Mouse (Mus musculus): ENCODE measurements at regions not wholly inside any gene's neighbourhood (a gene's known extent, or its start where the extent isn't known, plus 50 kb on each side); places are given as distances from the start of the nearest gene placed in this dataset.

DNA sequence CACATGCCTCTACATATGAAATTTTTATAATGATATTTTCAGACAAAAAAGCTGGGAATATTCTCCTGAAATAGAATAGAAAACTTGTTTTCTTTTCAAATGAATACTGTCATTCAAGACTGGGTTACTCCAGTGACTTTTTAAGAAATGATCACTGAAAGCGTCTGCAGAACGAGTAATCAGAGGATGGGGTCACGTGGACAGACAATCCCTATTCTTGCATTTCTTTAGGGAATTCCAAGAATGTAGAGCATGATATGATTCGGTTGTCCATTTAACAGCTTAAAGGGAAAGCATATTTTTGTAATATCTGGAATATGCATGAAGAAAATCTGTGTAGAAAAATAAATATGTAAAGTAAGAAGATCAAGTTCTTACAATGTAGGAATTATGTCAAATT is 65.6 kb downstream of the 4933402N22Rik start:
- no peak for ATAC-seq (replicated peaks; ENCODE audit: low FRiP score, low TSS enrichment, poor library complexity, severe bottlenecking)

DNA sequence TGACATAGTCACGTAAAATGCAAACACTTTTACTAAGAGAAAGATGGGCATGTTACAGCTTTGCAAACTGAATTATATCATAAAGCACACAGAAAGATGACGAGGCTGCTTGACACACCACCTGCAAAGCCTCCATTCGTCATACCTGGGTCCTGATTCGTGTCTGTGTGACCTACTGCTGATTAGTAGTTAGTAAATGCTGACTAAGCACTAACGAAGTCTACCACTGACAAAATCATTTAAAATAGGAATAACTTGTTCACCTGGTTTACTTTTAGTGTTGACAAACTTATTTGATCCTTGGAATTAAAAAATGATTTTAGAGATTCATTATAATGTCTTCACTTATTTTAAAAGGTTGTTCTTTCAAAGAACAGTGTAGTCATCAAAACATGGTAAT is 71.3 kb downstream of the 4933402N22Rik start:
- no peak for ATAC-seq (replicated peaks; ENCODE audit: low FRiP score, low TSS enrichment, poor library complexity, severe bottlenecking)

DNA sequence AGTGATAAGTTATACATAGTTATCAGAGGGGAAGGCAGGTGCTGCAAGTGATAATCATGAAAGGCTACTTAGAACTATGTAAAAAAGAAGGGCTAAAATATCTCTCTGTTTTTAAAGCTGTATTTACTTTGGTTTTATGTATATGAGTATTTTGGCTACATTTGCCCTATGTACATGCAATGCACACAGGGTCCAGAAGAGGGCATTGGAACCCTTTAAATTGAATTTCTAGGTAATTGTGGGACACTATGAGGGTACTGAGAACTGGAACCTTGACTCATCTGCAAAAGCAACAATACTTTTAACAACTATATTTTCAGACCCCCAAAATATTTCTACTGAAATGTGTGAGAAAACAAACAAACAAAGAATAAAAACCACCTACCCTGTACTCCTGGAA is 82.9 kb downstream of the 4933402N22Rik start:
- no peak for ATAC-seq (replicated peaks; ENCODE audit: low FRiP score, low TSS enrichment, poor library complexity, severe bottlenecking)

DNA sequence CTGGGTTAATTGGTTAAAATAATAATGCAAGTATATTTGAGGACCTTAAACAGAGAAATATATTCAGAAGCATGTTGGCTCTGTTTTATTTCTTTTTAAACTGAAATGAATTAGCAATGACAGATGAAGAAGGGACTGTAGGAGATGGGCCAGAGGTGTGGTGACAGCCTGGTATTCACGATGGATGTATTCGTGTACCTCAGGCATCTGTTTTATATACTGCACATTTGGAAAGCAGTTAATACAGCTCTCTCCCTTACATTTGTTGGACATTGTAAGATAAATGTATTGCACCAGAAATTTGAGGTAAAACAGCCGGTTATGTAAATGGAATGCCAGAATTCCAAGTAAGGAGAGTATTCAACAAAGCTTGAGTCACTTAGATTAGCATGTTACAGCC is 88.6 kb downstream of the 4933402N22Rik start:
- no peak for ATAC-seq (replicated peaks; ENCODE audit: low FRiP score, low TSS enrichment, poor library complexity, severe bottlenecking)

GRCm38 (mm10) chr5:12016332-12016731 is 98.5 kb downstream of the 4933402N22Rik start:
- no peak for ATAC-seq (replicated peaks; ENCODE audit: low FRiP score, low TSS enrichment, poor library complexity, severe bottlenecking)

DNA sequence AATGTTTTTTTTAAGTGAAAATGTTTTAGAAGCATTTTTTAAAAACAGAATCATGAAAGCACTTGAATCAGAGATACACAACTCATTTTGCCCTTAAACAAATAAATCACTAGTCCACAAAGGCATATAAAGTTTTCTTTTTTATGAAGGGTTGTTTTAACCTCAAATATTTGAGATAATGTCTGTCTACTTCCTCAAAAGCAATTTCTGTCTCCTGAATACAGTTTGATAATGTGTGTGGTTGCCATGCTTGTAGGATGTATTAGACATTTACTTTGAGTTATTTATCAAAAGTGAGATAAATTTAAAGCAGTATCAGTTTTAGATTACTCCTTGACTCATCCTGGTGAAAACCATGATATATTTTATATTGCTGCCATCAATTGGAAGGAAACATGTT is 102.6 kb downstream of the 4933402N22Rik start:
- no peak for ATAC-seq (replicated peaks; ENCODE audit: low FRiP score, low TSS enrichment, poor library complexity, severe bottlenecking)

GRCm38 (mm10) chr5:12024705-12025383 is 107.0 kb downstream of the 4933402N22Rik start:
- no peak for ATAC-seq (replicated peaks; ENCODE audit: low FRiP score, low TSS enrichment, poor library complexity, severe bottlenecking)

DNA sequence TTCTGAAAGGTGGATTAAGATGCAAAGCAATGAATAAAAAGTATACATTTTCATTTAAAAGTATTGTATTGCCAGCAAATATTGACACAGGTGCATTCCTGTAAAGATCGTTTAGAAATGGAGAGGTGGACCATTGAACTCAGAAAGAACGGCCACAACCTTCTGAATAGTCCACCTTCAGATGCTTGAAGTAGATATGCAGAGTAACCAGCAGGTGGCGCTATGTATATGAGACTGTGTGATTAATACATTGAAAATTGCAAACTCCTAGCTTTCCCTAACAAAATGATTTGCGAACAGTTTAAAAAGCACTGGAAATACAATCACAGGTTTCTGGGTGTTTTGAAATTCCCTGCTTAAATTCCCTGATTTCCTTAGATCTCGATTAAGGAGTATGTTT is 112.2 kb downstream of the 4933402N22Rik start:
- ATAC-seq (replicated peaks; ENCODE audit: low FRiP score, low TSS enrichment, poor library complexity, severe bottlenecking), result peak; percentile 89

GRCm38 (mm10) chr5:12049806-12050205 is 132.0 kb downstream of the 4933402N22Rik start:
- no peak for ATAC-seq (replicated peaks; ENCODE audit: low FRiP score, low TSS enrichment, poor library complexity, severe bottlenecking)

GRCm38 (mm10) chr5:12080191-12080590 is 162.3 kb downstream of the 4933402N22Rik start:
- no peak for ATAC-seq (replicated peaks; ENCODE audit: low FRiP score, low TSS enrichment, poor library complexity, severe bottlenecking)

GRCm38 (mm10) chr5:12093680-12094079 is 175.8 kb downstream of the 4933402N22Rik start:
- no peak for ATAC-seq (replicated peaks; ENCODE audit: low FRiP score, low TSS enrichment, poor library complexity, severe bottlenecking)

- ATAC-seq (replicated peaks; ENCODE audit: low FRiP score, low TSS enrichment, poor library complexity, severe bottlenecking), result no peak
These were observed 198.9 kb downstream of the 4933402N22Rik start for GRCm38 (mm10) chr5:12116587-12117354.

- no peak for ATAC-seq (replicated peaks; ENCODE audit: low FRiP score, low TSS enrichment, poor library complexity, severe bottlenecking)
These were observed 207.1 kb downstream of the 4933402N22Rik start for GRCm38 (mm10) chr5:12124935-12125334.

- ATAC-seq (replicated peaks; ENCODE audit: low FRiP score, low TSS enrichment, poor library complexity, severe bottlenecking), result no peak
These were observed 209.8 kb downstream of the 4933402N22Rik start for GRCm38 (mm10) chr5:12127484-12128265.

DNA sequence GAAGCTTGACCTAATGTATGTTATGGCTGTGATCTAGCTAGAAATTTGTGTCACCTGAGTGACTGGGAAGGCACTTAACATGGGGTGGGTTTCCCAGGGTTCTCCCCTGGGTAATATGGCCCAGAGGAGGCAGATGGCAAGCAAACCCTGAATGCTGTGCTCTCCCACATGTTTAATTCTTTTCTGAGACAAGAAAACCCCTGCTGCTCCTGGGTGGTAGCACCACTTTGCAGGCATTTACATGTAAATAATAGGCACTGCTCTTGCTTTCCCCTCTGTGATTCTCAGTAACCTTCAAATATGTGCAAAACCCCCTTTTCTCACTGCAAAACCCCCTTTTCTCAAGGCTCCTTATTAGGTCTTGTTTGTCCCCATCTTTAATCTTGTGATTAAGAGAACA is 221.1 kb downstream of the 4933402N22Rik start:
- no peak for ATAC-seq (replicated peaks; ENCODE audit: low FRiP score, low TSS enrichment, poor library complexity, severe bottlenecking)

DNA sequence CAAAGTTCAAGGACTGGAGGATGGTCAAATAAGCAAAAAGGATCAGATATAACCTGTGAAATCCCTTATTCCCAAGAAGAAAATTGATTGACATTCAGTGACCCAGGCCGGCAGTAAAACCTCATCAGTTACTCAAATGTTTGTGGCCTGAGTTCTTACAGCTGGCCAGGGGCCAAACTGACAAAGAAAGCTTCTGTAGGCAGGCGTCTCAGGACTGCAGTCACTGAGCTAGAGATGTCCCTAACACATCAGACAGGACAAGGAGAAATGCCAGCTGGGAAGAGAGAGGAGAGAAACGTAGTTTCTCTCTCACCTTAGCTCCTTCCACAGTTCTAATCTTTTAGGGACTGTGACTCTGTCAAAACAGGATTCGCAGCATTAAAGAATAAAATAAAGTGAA is 229.9 kb upstream of the Sema3d start:
- ATAC-seq (replicated peaks; ENCODE audit: low FRiP score, low TSS enrichment, poor library complexity, severe bottlenecking), result no peak

DNA sequence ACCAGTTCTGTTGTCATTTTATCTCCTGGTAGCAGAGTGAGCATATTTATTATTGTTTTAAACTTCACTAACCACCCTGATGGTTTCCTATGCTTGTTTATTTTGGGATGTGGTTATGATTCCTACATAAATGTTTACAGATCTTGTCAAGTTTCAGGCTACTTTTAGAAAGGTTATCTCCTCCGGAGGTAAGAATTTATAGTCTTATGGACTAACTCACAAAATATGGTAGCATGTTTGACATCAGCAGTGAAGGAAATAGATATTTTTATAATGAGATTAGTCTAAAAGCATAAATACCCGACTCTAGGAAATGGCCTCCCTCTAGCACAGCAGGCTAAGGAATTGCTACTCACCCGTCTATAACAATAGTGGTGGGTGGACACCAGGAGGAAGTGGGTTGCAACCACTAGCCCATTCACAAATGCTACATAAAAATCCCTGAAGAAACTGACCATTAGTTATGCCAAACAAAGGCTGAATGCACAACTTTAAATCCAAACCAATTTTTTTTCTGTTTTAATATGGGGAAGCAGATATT is 228.6 kb upstream of the Sema3d start:
- ATAC-seq (replicated peaks; ENCODE audit: low FRiP score, low TSS enrichment, poor library complexity, severe bottlenecking), result no peak

GRCm38 (mm10) chr5:12191681-12192080 is 191.5 kb upstream of the Sema3d start:
- ATAC-seq (replicated peaks; ENCODE audit: low FRiP score, low TSS enrichment, poor library complexity, severe bottlenecking), result no peak

DNA sequence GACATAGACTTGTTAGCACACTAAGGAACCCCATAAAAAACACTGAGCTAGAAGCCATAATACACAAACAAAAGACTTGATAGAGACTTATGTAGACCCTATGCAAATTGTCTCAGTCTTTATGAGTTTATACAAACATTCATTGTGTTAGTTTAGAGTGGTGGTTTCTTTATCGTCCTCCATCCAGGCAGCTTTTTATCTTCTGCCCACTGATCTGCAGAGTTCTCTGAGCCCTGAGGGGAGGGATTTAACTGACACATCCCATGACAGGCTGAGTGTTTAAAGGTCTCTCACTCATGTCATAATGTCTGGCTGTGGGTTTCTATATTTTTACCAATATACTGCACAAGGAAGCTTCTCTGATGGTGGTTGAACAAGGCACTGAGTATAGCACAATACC is 175.7 kb upstream of the Sema3d start:
- ATAC-seq (replicated peaks; ENCODE audit: low FRiP score, low TSS enrichment, poor library complexity, severe bottlenecking), result peak; percentile 89

DNA sequence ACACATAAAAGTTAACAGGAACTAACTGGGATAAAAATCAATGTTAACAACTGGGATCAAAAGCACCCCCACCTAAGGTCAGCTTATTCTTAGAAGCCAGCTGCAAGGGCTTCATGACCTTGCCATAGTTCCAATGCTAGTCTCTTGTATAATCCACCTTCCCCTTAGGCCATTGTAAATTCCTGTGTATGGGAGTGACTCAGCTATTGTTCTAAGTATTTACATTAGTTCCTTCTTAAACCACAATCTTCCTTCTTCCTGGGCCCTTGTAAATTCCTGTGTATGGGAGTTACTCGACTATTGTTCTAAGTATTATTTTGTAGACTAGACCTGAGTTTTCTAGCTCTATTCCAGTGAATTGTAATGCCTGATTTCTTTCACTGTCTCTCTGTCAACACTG is 173.6 kb upstream of the Sema3d start:
- ATAC-seq (replicated peaks; ENCODE audit: low FRiP score, low TSS enrichment, poor library complexity, severe bottlenecking), result no peak
